Mouse (Mus musculus): ENCODE measurements around the gene Hs6st3. TPM values are rescaled to one million over a fixed set of nuclear protein-coding genes. Genes with fewer than 3 reads are reported as not detected.
"Not testable (repeated sequence)": the region's sequence is repeated elsewhere in the genome, so short reads cannot be mapped to it uniquely, and the experiment has no call there.

The Hs6st3 gene
- polyA plus RNA-seq, 1 experiment from 2014 or later = 2.9 TPM

DNA sequence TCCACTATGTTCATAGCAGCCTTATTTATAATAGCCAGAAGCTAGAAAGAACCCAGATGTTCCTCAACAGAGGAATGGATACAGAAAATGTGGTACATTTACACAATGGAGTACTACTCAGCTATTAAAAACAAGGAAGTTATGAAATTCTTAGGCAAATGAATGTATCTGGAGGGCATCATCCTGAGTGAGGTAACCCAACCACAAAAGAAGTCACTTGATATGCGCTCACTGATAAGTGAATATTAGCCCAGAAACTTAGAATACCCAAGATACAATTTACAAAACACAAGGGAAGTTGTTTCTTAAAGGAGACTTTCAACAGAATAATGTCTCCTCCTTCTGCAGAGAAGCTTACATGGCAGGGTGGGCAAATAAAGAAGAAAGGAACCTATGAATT, 449.2 kb downstream of the Hs6st3 start:
- H3K27ac ChIP-seq (replicated peaks; ENCODE audit: low read depth, low read length); DNase-seq; H3K4me2 ChIP-seq (ENCODE audit: low read length); H3K4me3 ChIP-seq (replicated peaks; ENCODE audit: low read depth, low read length); H3K9me3 ChIP-seq (ENCODE audit: control insufficient read depth, low read length); H3K27me3 ChIP-seq (ENCODE audit: control insufficient read depth, insufficient read depth, low read length); H3K4me1 ChIP-seq (ENCODE audit: control insufficient read depth, insufficient read depth, low read length); ATAC-seq (ENCODE audit: low FRiP score, low TSS enrichment); H3K9ac ChIP-seq (replicated peaks; ENCODE audit: low read length); H3K36me3 ChIP-seq (ENCODE audit: control insufficient read depth, insufficient read depth, low read length): not testable (repeated sequence)
- WGBS = 100% methylated on average over 1 of the region's 1 CpGs

DNA sequence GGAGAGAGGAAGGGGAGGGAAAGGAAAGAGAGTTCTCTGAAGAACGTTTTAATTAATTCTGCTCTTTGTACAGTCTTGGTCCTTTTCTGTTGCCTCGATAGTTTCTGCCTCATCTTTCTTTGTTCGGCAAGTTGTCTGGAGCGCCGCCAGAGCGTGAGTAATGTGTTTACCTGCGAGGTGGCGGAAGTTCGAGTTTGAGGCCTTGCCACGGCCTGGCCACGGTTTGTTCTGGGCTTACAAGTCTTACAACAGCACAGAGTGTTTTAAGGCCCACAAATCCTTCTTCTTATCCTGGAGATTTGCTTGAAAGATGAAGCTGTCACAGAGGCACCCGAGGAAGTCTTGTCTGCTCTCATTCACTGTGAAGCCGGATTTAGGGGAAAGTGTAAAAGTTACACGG, 466.2 kb downstream of the Hs6st3 start:
- no peak overlapping the region for H3K27ac ChIP-seq (replicated peaks; ENCODE audit: low read depth, low read length)
- DNase-seq (peak; percentile 42), ATAC-seq (ENCODE audit: low FRiP score, low TSS enrichment) (no peak)
- no peak overlapping the region for H3K4me2 ChIP-seq (ENCODE audit: low read length)
- no peaks in the 10 kb centered on the region for H3K27me3 ChIP-seq (ENCODE audit: control insufficient read depth, insufficient read depth, low read length)
- no peaks in the 10 kb centered on the region for H3K9me3 ChIP-seq (ENCODE audit: control insufficient read depth, low read length)
- no peak overlapping the region for H3K9ac ChIP-seq (replicated peaks; ENCODE audit: low read length)
- no peaks in the 10 kb centered on the region for H3K36me3 ChIP-seq (ENCODE audit: control insufficient read depth, insufficient read depth, low read length)
- 0 out of 2 replicates have a peak, but pooled peaks cover 2% of the 10 kb centered on the region for H3K4me1 ChIP-seq (ENCODE audit: control insufficient read depth, insufficient read depth, low read length)
- no peak overlapping the region for H3K4me3 ChIP-seq (replicated peaks; ENCODE audit: low read depth, low read length)
- 32% methylated on average over 14 of the region's 14 CpGs for WGBS

DNA sequence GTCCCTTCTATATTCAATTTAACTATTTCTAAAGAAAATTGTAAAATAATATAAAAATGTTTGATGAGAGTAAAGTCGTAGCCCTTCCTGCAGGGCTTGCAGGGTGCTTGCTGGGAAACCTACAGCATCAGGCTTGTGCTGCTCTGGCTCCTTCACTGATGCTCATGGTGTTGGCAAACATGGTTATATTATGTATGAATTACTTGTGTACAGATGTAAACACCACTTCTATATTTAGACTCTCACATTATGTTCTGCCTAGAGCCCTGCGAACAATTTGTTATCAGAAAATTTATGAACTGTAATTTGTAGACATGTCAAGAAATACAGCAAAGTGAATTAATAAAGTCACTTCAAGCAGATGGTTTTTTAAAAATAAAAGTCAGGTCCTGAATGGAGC, 474.7 kb downstream of the Hs6st3 start:
- Histone ChIP-seq H3K4me1 (ENCODE audit: control insufficient read depth, insufficient read depth, low read length) (no peaks in the 10 kb centered on the region), H3K36me3 (ENCODE audit: control insufficient read depth, insufficient read depth, low read length) (no peaks in the 10 kb centered on the region), H3K9ac (replicated peaks; ENCODE audit: low read length) (no peak overlapping the region), H3K4me3 (replicated peaks; ENCODE audit: low read depth, low read length) (no peak overlapping the region), H3K9me3 (ENCODE audit: control insufficient read depth, low read length) (no peaks in the 10 kb centered on the region), H3K27ac (replicated peaks; ENCODE audit: low read depth, low read length) (no peak overlapping the region), H3K27me3 (ENCODE audit: control insufficient read depth, insufficient read depth, low read length) (no peaks in the 10 kb centered on the region), H3K4me2 (ENCODE audit: low read length) (no peak overlapping the region)
- no peak for DNase-seq
- WGBS = 88% methylated on average over 2 of the region's 2 CpGs
- ATAC-seq (ENCODE audit: low FRiP score, low TSS enrichment) = no peak

DNA sequence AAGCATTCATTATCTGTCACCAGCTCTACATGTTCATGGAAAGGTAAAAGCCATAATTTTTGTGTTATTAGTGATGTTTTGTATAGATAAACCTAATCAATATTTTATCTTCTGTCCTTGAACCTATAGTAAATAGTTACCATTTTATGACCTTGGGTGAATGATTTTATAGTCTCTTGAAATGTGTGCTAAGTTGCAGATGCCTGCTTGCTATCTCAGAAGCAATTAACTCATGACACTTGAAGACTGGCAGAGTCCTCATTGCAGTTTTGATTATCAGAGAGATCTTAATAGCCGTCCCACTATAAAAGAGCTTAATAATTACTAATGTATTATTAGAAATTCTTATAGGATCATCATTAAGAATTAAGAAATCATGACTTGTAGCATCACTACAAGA, 491.0 kb downstream of the Hs6st3 start:
- Histone ChIP-seq H3K4me2 (ENCODE audit: low read length) (no peak overlapping the region), H3K27ac (replicated peaks; ENCODE audit: low read depth, low read length) (no peak overlapping the region), H3K9me3 (ENCODE audit: control insufficient read depth, low read length) (no peaks in the 10 kb centered on the region), H3K27me3 (ENCODE audit: control insufficient read depth, insufficient read depth, low read length) (no peaks in the 10 kb centered on the region), H3K9ac (replicated peaks; ENCODE audit: low read length) (no peak overlapping the region), H3K36me3 (ENCODE audit: control insufficient read depth, insufficient read depth, low read length) (no peaks in the 10 kb centered on the region), H3K4me1 (ENCODE audit: control insufficient read depth, insufficient read depth, low read length) (no peaks in the 10 kb centered on the region), H3K4me3 (replicated peaks; ENCODE audit: low read depth, low read length) (no peak overlapping the region)
- 86% methylated on average over 1 of the region's 1 CpGs for WGBS
- ATAC-seq (ENCODE audit: low FRiP score, low TSS enrichment) (no peak), DNase-seq (no peak)

DNA sequence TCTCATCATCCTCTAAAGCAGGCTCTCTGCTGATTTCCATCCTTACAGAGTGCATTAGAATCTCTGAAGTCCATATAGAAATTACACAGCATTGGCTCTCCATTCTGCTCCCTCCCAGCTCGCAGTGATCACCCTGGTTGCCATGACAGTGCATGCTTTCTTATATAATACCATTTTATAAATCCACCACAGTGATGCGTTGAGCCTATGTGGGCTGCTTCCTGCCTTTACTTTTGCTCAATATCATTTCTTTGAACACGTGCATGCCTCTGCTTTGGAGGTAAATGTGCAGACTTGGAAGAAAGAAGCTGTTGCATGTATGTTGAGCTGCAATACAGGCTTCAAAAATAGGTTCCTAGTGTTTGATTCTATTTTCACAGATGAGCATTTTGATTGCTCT, 494.9 kb downstream of the Hs6st3 start:
- ATAC-seq (ENCODE audit: low FRiP score, low TSS enrichment) = no peak
- no peak for DNase-seq
- H3K27ac ChIP-seq (replicated peaks; ENCODE audit: low read depth, low read length) = no peak overlapping the region
- 74% methylated on average over 3 of the region's 3 CpGs for WGBS
- no peaks in the 10 kb centered on the region for H3K27me3 ChIP-seq (ENCODE audit: control insufficient read depth, insufficient read depth, low read length)
- H3K9me3 ChIP-seq (ENCODE audit: control insufficient read depth, low read length) = no peaks in the 10 kb centered on the region
- H3K4me3 ChIP-seq (replicated peaks; ENCODE audit: low read depth, low read length) = no peak overlapping the region
- H3K36me3 ChIP-seq (ENCODE audit: control insufficient read depth, insufficient read depth, low read length) = no peaks in the 10 kb centered on the region
- no peak overlapping the region for H3K9ac ChIP-seq (replicated peaks; ENCODE audit: low read length)
- no peaks in the 10 kb centered on the region for H3K4me1 ChIP-seq (ENCODE audit: control insufficient read depth, insufficient read depth, low read length)
- no peak overlapping the region for H3K4me2 ChIP-seq (ENCODE audit: low read length)

DNA sequence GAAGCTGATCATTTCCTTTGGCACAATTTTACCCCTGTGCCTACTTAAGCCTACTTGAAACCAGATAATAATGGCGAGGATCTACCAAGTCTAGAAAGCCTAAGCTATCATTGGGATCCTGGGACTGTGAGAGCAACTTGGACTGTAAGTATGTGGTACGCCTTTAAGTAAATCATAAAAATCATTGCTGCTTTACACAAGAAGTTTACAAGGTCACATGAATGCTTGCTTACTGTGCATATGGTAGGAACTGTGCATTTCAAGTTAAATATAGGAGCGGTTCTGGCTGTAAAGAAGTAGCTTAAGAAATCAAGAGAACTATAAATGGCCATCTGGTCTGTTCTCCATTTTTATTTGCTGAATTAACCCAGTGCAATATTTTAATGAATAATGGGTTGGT, 495.5 kb downstream of the Hs6st3 start:
- no peaks in the 10 kb centered on the region for H3K9me3 ChIP-seq (ENCODE audit: control insufficient read depth, low read length)
- H3K27me3 ChIP-seq (ENCODE audit: control insufficient read depth, insufficient read depth, low read length) = no peaks in the 10 kb centered on the region
- no peak overlapping the region for H3K4me2 ChIP-seq (ENCODE audit: low read length)
- DNase-seq (no peak), ATAC-seq (ENCODE audit: low FRiP score, low TSS enrichment) (no peak)
- H3K4me1 ChIP-seq (ENCODE audit: control insufficient read depth, insufficient read depth, low read length) = no peaks in the 10 kb centered on the region
- H3K4me3 ChIP-seq (replicated peaks; ENCODE audit: low read depth, low read length) = no peak overlapping the region
- no peak overlapping the region for H3K27ac ChIP-seq (replicated peaks; ENCODE audit: low read depth, low read length)
- 88% methylated on average over 3 of the region's 3 CpGs for WGBS
- H3K9ac ChIP-seq (replicated peaks; ENCODE audit: low read length) = no peak overlapping the region
- H3K36me3 ChIP-seq (ENCODE audit: control insufficient read depth, insufficient read depth, low read length) = no peaks in the 10 kb centered on the region

DNA sequence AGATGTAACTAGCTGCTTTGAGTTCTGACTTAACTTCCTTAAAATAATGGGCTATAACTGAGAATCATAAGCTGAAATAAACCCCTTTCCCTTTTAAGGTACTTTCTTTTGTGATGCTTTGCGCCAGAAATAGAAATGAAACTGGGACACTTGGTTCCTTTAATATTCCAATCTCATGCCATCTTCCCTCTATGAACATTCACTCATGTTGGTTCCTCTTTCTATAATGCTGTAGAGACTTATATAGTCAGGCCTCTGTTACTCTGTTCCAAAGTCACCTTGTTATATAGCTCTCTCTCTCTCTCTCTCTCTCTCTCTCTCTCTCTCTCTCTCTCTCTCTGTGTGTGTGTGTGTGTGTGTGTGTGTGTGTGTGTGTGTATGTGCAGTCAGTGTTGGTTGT, 504.7 kb downstream of the Hs6st3 start:
- Histone ChIP-seq H3K4me3 (replicated peaks; ENCODE audit: low read depth, low read length) (no peak overlapping the region), H3K9ac (replicated peaks; ENCODE audit: low read length) (no peak overlapping the region), H3K27ac (replicated peaks; ENCODE audit: low read depth, low read length) (no peak overlapping the region), H3K9me3 (ENCODE audit: control insufficient read depth, low read length) (no peaks in the 10 kb centered on the region), H3K4me2 (ENCODE audit: low read length) (no peak overlapping the region), H3K4me1 (ENCODE audit: control insufficient read depth, insufficient read depth, low read length) (no peaks in the 10 kb centered on the region), H3K27me3 (ENCODE audit: control insufficient read depth, insufficient read depth, low read length) (no peaks in the 10 kb centered on the region), H3K36me3 (ENCODE audit: control insufficient read depth, insufficient read depth, low read length) (no peaks in the 10 kb centered on the region)
- DNase-seq (no peak), ATAC-seq (ENCODE audit: low FRiP score, low TSS enrichment) (no peak)
- 94% methylated on average over 1 of the region's 1 CpGs for WGBS

DNA sequence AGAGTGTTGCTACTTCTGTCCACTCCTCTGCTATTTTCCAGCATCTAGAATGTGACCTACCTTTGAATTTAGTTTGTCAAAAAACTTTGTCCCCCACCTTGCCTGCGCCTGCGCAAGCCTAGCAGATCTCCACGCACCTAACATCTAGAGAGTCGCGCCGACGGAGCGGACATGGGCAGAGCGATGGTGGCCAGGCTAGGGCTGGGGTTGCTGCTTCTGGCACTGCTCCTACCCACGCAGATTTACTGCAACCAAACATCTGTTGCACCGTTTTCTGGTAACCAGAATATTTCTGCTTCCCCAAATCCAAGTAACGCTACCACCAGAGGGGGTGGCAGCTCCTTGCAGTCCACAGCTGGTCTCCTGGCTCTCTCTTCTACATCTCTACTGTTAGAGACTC, 505.7 kb downstream of the Hs6st3 start:
- Histone ChIP-seq H3K27ac (replicated peaks; ENCODE audit: low read depth, low read length) (no peak overlapping the region), H3K4me3 (replicated peaks; ENCODE audit: low read depth, low read length) (no peak overlapping the region), H3K9ac (replicated peaks; ENCODE audit: low read length) (no peak overlapping the region), H3K4me1 (ENCODE audit: control insufficient read depth, insufficient read depth, low read length) (no peaks in the 10 kb centered on the region), H3K9me3 (ENCODE audit: control insufficient read depth, low read length) (no peaks in the 10 kb centered on the region), H3K27me3 (ENCODE audit: control insufficient read depth, insufficient read depth, low read length) (no peaks in the 10 kb centered on the region), H3K4me2 (ENCODE audit: low read length) (no peak overlapping the region), H3K36me3 (ENCODE audit: control insufficient read depth, insufficient read depth, low read length) (no peaks in the 10 kb centered on the region)
- 95% methylated on average over 12 of the region's 12 CpGs for WGBS
- ATAC-seq (ENCODE audit: low FRiP score, low TSS enrichment) (no peak), DNase-seq (no peak)

DNA sequence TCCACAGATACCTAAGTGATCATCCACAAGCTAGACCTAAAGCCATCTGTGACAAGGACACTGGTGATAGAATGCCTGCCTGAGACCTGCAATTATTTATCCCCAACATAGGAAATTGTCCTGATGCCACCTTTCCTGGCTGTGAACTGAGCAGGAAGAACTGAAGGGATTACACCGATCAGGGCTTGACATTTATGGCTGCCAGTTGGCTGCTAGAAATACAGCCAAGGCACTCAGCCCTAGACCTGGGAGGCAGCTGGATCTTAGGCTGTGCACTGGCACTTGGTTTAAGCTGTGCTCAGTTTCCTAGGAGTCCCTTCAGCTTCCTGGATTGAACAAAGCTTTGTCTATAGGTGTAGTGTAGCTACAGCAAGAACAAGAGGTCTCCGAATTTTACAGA, 518.8 kb downstream of the Hs6st3 start:
- no peaks in the 10 kb centered on the region for H3K9me3 ChIP-seq (ENCODE audit: control insufficient read depth, low read length)

More for the DNA sequence above, 518.8 kb downstream of the Hs6st3 start:
- H3K36me3 ChIP-seq (ENCODE audit: control insufficient read depth, insufficient read depth, low read length) = no peaks in the 10 kb centered on the region
- H3K27ac ChIP-seq (replicated peaks; ENCODE audit: low read depth, low read length) = no peak overlapping the region
- no peak for DNase-seq
- no peak overlapping the region for H3K9ac ChIP-seq (replicated peaks; ENCODE audit: low read length)
- no peaks in the 10 kb centered on the region for H3K27me3 ChIP-seq (ENCODE audit: control insufficient read depth, insufficient read depth, low read length)
- no peak overlapping the region for H3K4me3 ChIP-seq (replicated peaks; ENCODE audit: low read depth, low read length)
- no peak for ATAC-seq (ENCODE audit: low FRiP score, low TSS enrichment)
- H3K4me2 ChIP-seq (ENCODE audit: low read length) = no peak overlapping the region
- WGBS = 90% methylated on average over 2 of the region's 2 CpGs
- no peaks in the 10 kb centered on the region for H3K4me1 ChIP-seq (ENCODE audit: control insufficient read depth, insufficient read depth, low read length)

All from midbrain, embryonic 14.5 days (tissue).